Mouse (Mus musculus): ENCODE data around the gene Fopnl. TPM values are rescaled to one million over a fixed set of nuclear protein-coding genes. Genes with fewer than 3 reads are reported as not detected.

Gene Fopnl
- total and polyA plus RNA-seq, 2 experiments from 2014 or later: 83.8 to 206 TPM

- ATAC-seq (no peak), DNase-seq (ENCODE audit: low spot score) (no peak)
- no peaks in the 10 kb centered on the region for H3K9me3 ChIP-seq (ENCODE audit: low read length)
- WGBS: 86% methylated on average over 6 of the region's 6 CpGs
- no peak for TF ChIP-seq CTCF (IDR thresholded peaks at IDR 0.05; ENCODE audit: low read depth)
- no peak overlapping the region for H3K4me2 ChIP-seq (ENCODE audit: low read depth, low read length)
- no peaks in the 10 kb centered on the region for H3K27me3 ChIP-seq (ENCODE audit: insufficient read depth, low read length)
- no peak overlapping the region for H3K4me3 ChIP-seq (ENCODE audit: low read length)
- no peak overlapping the region for H3K27ac ChIP-seq
- H3K36me3 ChIP-seq (ENCODE audit: insufficient read depth, low read length): peaks cover 23% of the 10 kb centered on the region
- H3K9ac ChIP-seq (replicated peaks; ENCODE audit: low read length): no peak overlapping the region
- H3K4me1 ChIP-seq (ENCODE audit: insufficient read depth, low read length): no peaks in the 10 kb centered on the region
Observed at GRCm38 (mm10) chr16:14308245-14309073, 8.7 kb downstream of the Fopnl start.

GRCm38 (mm10) chr16:14307373-14307772, 9.8 kb downstream of the Fopnl start:
- no peaks in the 10 kb centered on the region for H3K4me1 ChIP-seq (ENCODE audit: insufficient read depth, low read length)
- ATAC-seq: no peak
- WGBS: 97% methylated on average over 1 of the region's 1 CpGs
- H3K9ac ChIP-seq (replicated peaks; ENCODE audit: low read length): no peak overlapping the region
- H3K27me3 ChIP-seq (ENCODE audit: insufficient read depth, low read length): no peaks in the 10 kb centered on the region
- no peak overlapping the region for H3K4me3 ChIP-seq (ENCODE audit: low read length)
- H3K27ac ChIP-seq: no peak overlapping the region
- no peak overlapping the region for H3K4me2 ChIP-seq (ENCODE audit: low read depth, low read length)
- DNase-seq (ENCODE audit: low spot score): no peak
- H3K36me3 ChIP-seq (ENCODE audit: insufficient read depth, low read length): peaks cover 26% of the 10 kb centered on the region
- no peak for TF ChIP-seq CTCF (IDR thresholded peaks at IDR 0.05; ENCODE audit: low read depth)
- no peaks in the 10 kb centered on the region for H3K9me3 ChIP-seq (ENCODE audit: low read length)

GRCm38 (mm10) chr16:14306451-14306850, 10.8 kb downstream of the Fopnl start:
- no peak for TF ChIP-seq CTCF (IDR thresholded peaks at IDR 0.05; ENCODE audit: low read depth)
- H3K4me1 ChIP-seq (ENCODE audit: insufficient read depth, low read length): no peaks in the 10 kb centered on the region
- 96% methylated on average over 1 of the region's 1 CpGs for WGBS
- H3K9me3 ChIP-seq (ENCODE audit: low read length): no peaks in the 10 kb centered on the region
- H3K9ac ChIP-seq (replicated peaks; ENCODE audit: low read length): no peak overlapping the region
- no peak overlapping the region for H3K27ac ChIP-seq
- H3K4me3 ChIP-seq (ENCODE audit: low read length): no peak overlapping the region
- no peaks in the 10 kb centered on the region for H3K27me3 ChIP-seq (ENCODE audit: insufficient read depth, low read length)
- no peak for ATAC-seq
- no peak overlapping the region for H3K4me2 ChIP-seq (ENCODE audit: low read depth, low read length)
- peaks cover 31% of the 10 kb centered on the region for H3K36me3 ChIP-seq (ENCODE audit: insufficient read depth, low read length)
- no peak for DNase-seq (ENCODE audit: low spot score)

- H3K9ac ChIP-seq (replicated peaks; ENCODE audit: low read length): no peak overlapping the region
- no peak for TF ChIP-seq CTCF (IDR thresholded peaks at IDR 0.05; ENCODE audit: low read depth)
- peaks cover 32% of the 10 kb centered on the region for H3K36me3 ChIP-seq (ENCODE audit: insufficient read depth, low read length)
- no peaks in the 10 kb centered on the region for H3K27me3 ChIP-seq (ENCODE audit: insufficient read depth, low read length)
- no peak for DNase-seq (ENCODE audit: low spot score)
- H3K9me3 ChIP-seq (ENCODE audit: low read length): no peaks in the 10 kb centered on the region
- WGBS: 89% methylated on average over 3 of the region's 3 CpGs
- no peaks in the 10 kb centered on the region for H3K4me1 ChIP-seq (ENCODE audit: insufficient read depth, low read length)
- no peak for ATAC-seq
- no peak overlapping the region for H3K4me2 ChIP-seq (ENCODE audit: low read depth, low read length)
- no peak overlapping the region for H3K4me3 ChIP-seq (ENCODE audit: low read length)
- no peak overlapping the region for H3K27ac ChIP-seq
Observed at GRCm38 (mm10) chr16:14304791-14305190, 12.4 kb downstream of the Fopnl start.

- Histone ChIP-seq H3K4me1 (ENCODE audit: insufficient read depth, low read length) (no peaks in the 10 kb centered on the region), H3K9me3 (ENCODE audit: low read length) (no peaks in the 10 kb centered on the region), H3K9ac (replicated peaks; ENCODE audit: low read length) (no peak overlapping the region), H3K4me2 (ENCODE audit: low read depth, low read length) (no peak overlapping the region), H3K4me3 (ENCODE audit: low read length) (no peak overlapping the region), H3K27me3 (ENCODE audit: insufficient read depth, low read length) (no peaks in the 10 kb centered on the region), H3K36me3 (ENCODE audit: insufficient read depth, low read length) (peaks cover 35% of the 10 kb centered on the region), H3K27ac (no peak overlapping the region)
- WGBS: 71% methylated on average over 7 of the region's 7 CpGs
- no peak for DNase-seq (ENCODE audit: low spot score)
- TF ChIP-seq CTCF (IDR thresholded peaks at IDR 0.05; ENCODE audit: low read depth): no peak
- no peak for ATAC-seq
Observed at GRCm38 (mm10) chr16:14303676-14304075, 13.5 kb downstream of the Fopnl start.

- Histone ChIP-seq H3K4me1 (ENCODE audit: insufficient read depth, low read length) (no peaks in the 10 kb centered on the region), H3K4me3 (ENCODE audit: low read length) (no peak overlapping the region), H3K9ac (replicated peaks; ENCODE audit: low read length) (no peak overlapping the region), H3K27me3 (ENCODE audit: insufficient read depth, low read length) (no peaks in the 10 kb centered on the region), H3K27ac (no peak overlapping the region), H3K9me3 (ENCODE audit: low read length) (no peaks in the 10 kb centered on the region), H3K4me2 (ENCODE audit: low read depth, low read length) (no peak overlapping the region), H3K36me3 (ENCODE audit: insufficient read depth, low read length) (peaks cover 32% of the 10 kb centered on the region)
- TF ChIP-seq CTCF (IDR thresholded peaks at IDR 0.05; ENCODE audit: low read depth): no peak
- DNase-seq (ENCODE audit: low spot score) (no peak), ATAC-seq (no peak)
- WGBS: 64% methylated on average over 2 of the region's 2 CpGs
Observed at GRCm38 (mm10) chr16:14303148-14303547, 14.1 kb downstream of the Fopnl start.

GRCm38 (mm10) chr16:14298461-14298860, 18.7 kb downstream of the Fopnl start:
- 95% methylated on average over 4 of the region's 4 CpGs for WGBS
- peaks cover 19% of the 10 kb centered on the region; the same call in 1 of the 2 replicates for H3K36me3 ChIP-seq (ENCODE audit: insufficient read depth, low read length)
- ATAC-seq (no peak), DNase-seq (ENCODE audit: low spot score) (no peak)
- H3K9me3 ChIP-seq (ENCODE audit: low read length): no peaks in the 10 kb centered on the region
- H3K4me3 ChIP-seq (ENCODE audit: low read length): no peak overlapping the region
- H3K9ac ChIP-seq (replicated peaks; ENCODE audit: low read length): no peak overlapping the region
- H3K4me1 ChIP-seq (ENCODE audit: insufficient read depth, low read length): no peaks in the 10 kb centered on the region
- no peak for TF ChIP-seq CTCF (IDR thresholded peaks at IDR 0.05; ENCODE audit: low read depth)
- H3K27ac ChIP-seq: no peak overlapping the region
- H3K4me2 ChIP-seq (ENCODE audit: low read depth, low read length): no peak overlapping the region
- no peaks in the 10 kb centered on the region for H3K27me3 ChIP-seq (ENCODE audit: insufficient read depth, low read length)

Data from hindbrain, postnatal 0 days (tissue).